Mouse (Mus musculus) limb, embryonic 13.5 days (tissue): ENCODE measurements around the gene Noto. TPM values are rescaled to one million over a fixed set of nuclear protein-coding genes. Genes with fewer than 3 reads are reported as not detected.

Source experiments
- ATAC-seq: fragments of 200-750 bp; cut with Nextera tagmentation; 2 replicates; pipeline ENCODE4 v1.8.0; 2017; ENCODE audit warnings: low read depth, moderate number of reproducible peaks, moderate TSS enrichment; ENCODE audit not compliant: low FRiP score
- H3K27ac ChIP-seq: fragments of 300-500 bp; sonication (generic); 2 replicates; pipeline ENCODE4 v1.5.1; 2015; ENCODE audit warnings: inconsistent platforms, mild to moderate bottlenecking, moderate library complexity
- H3K27me3 ChIP-seq: fragments of 300-500 bp; sonication (generic); 2 replicates; pipeline ENCODE4 v1.6.1; 2015; ENCODE audit warnings: mild to moderate bottlenecking, inconsistent platforms
- H3K36me3 ChIP-seq: fragments of 300-500 bp; sonication (generic); 2 replicates; pipeline ENCODE4 v1.6.1; 2015; ENCODE audit warnings: inconsistent platforms, mild to moderate bottlenecking, moderate library complexity
- H3K4me1 ChIP-seq: fragments of 300-500 bp; sonication (generic); 2 replicates; pipeline ENCODE4 v1.6.1; 2015; ENCODE audit warnings: inconsistent platforms
- H3K4me2 ChIP-seq: fragments of 300-500 bp; sonication (generic); replicated peaks from 2 replicates; pipeline ENCODE4 v1.6.1; 2015; ENCODE audit warnings: inconsistent platforms, mild to moderate bottlenecking, moderate library complexity
- H3K4me3 ChIP-seq: fragments of 300-500 bp; sonication (generic); 2 replicates; pipeline ENCODE4 v1.5.1; 2015; ENCODE audit warnings: moderate library complexity, mild to moderate bottlenecking, inconsistent platforms
- H3K9ac ChIP-seq: fragments of 300-500 bp; sonication (generic); 2 replicates; pipeline ENCODE4 v1.6.1; 2015; ENCODE audit warnings: mild to moderate bottlenecking, inconsistent platforms
- H3K9me3 ChIP-seq: fragments of 300-500 bp; sonication (generic); 2 replicates; pipeline ENCODE4 v1.6.1; 2016; ENCODE audit warnings: inconsistent platforms
- WGBS: fragments of 180-500 bp; shearing (Covaris S2); methylation state at CpG from one replicate; pipeline ENCODE4 v1.1.7; 2015; 5-methylcytosine and 5-hydroxymethylcytosine counted together
- polyA plus RNA-seq: library from polyadenylated mRNA; unstranded; fragments of >200 nt; fragmentation: Nextera tagmentation; extraction: Ambion mirVana; gene quantifications from 2 replicates; pipeline ENCODE4 v1.2.1, GENCODE M21; 2015

Gene Noto
- not detected in 2 replicates for polyA plus RNA-seq

- ATAC-seq = no peak
- Histone ChIP-seq H3K27me3 (peaks cover 60% of the 10 kb centered on the region), H3K36me3 (no peaks in the 10 kb centered on the region), H3K27ac (no peak within 1 kb of the TSS), H3K4me3 (peak within 1 kb of the TSS; percentile 7; the same call in 1 of the 2 replicates), H3K4me1 (peaks cover 8% of the 10 kb centered on the region), H3K9me3 (no peaks in the 10 kb centered on the region), H3K4me2 (peak within 1 kb of the TSS; percentile 41), H3K9ac (no peak within 1 kb of the TSS)
- 11% methylated on average over 28 of the region's 28 CpGs for WGBS
These were observed at the start of gene Noto for GRCm38 (mm10) chr6:85423836-85424379. Gene Noto (plus strand): TSS chr6:85423886.

GRCm38 (mm10) chr6:85373951-85374733, 49.5 kb upstream of the Noto start, which contains the start of gene Rab11fip5:
Gene Rab11fip5 (minus strand): TSS chr6:85374634.
- H3K4me1 ChIP-seq = peaks cover 53% of the 10 kb centered on the region
- H3K27ac ChIP-seq = peak within 1 kb of the TSS; percentile 61; the same call in 1 of the 2 replicates
- H3K4me3 ChIP-seq = peak within 1 kb of the TSS; percentile 86
- no peaks in the 10 kb centered on the region for H3K9me3 ChIP-seq
- peak within 1 kb of the TSS; percentile 89 for H3K9ac ChIP-seq
- ATAC-seq = peak; percentile 1; the same call in 1 of the 2 replicates
- H3K4me2 ChIP-seq = peak within 1 kb of the TSS; percentile 87
- H3K27me3 ChIP-seq = no peaks in the 10 kb centered on the region
- WGBS = 1% methylated on average over 76 of the region's 80 CpGs
- 0 out of 2 replicates have a peak, but pooled peaks cover 5% of the 10 kb centered on the region for H3K36me3 ChIP-seq

GRCm38 (mm10) chr6:85374734-85375114, 49.0 kb upstream of the Noto start:
- 0% methylated on average over 19 of the region's 19 CpGs for WGBS
- ATAC-seq = peak; percentile 97
- H3K9ac ChIP-seq = peak overlapping the region; percentile 89

GRCm38 (mm10) chr6:85377066-85377734, 46.5 kb upstream of the Noto start:
- no peak overlapping the region for H3K27ac ChIP-seq
- no peaks in the 10 kb centered on the region for H3K27me3 ChIP-seq
- no peak for ATAC-seq
- no peak overlapping the region for H3K9ac ChIP-seq
- H3K4me3 ChIP-seq = no peak overlapping the region
- no peak overlapping the region for H3K4me2 ChIP-seq
- H3K4me1 ChIP-seq = peaks cover 33% of the 10 kb centered on the region
- H3K36me3 ChIP-seq = no peaks in the 10 kb centered on the region
- no peaks in the 10 kb centered on the region for H3K9me3 ChIP-seq
- 83% methylated on average over 4 of the region's 4 CpGs for whole genome bisulfite sequencing

More at GRCm38 (mm10) chr6:85374734-85375114, 49.0 kb upstream of the Noto start:
- peaks cover 47% of the 10 kb centered on the region for H3K4me1 ChIP-seq
- peak overlapping the region; percentile 87 for H3K4me2 ChIP-seq
- peak overlapping the region; percentile 86 for H3K4me3 ChIP-seq
- H3K9me3 ChIP-seq = no peaks in the 10 kb centered on the region
- 0 out of 2 replicates have a peak, but pooled peaks cover 5% of the 10 kb centered on the region for H3K36me3 ChIP-seq
- no peak overlapping the region; the same call in 1 of the 2 replicates for H3K27ac ChIP-seq
- H3K27me3 ChIP-seq = no peaks in the 10 kb centered on the region

GRCm38 (mm10) chr6:85377876-85378275, 45.8 kb upstream of the Noto start:
- H3K4me3 ChIP-seq = no peak overlapping the region
- H3K4me1 ChIP-seq = peaks cover 26% of the 10 kb centered on the region
- H3K36me3 ChIP-seq = no peaks in the 10 kb centered on the region
- H3K27ac ChIP-seq = no peak overlapping the region
- no peaks in the 10 kb centered on the region for H3K27me3 ChIP-seq
- no peak for ATAC-seq
- WGBS = 44% methylated on average over 5 of the region's 5 CpGs
- no peak overlapping the region for H3K9ac ChIP-seq
- no peaks in the 10 kb centered on the region for H3K9me3 ChIP-seq
- H3K4me2 ChIP-seq = no peak overlapping the region

GRCm38 (mm10) chr6:85378629-85379028, 45.1 kb upstream of the Noto start:
- no peaks in the 10 kb centered on the region for H3K36me3 ChIP-seq
- no peak overlapping the region for H3K4me2 ChIP-seq
- WGBS = 49% methylated on average over 8 of the region's 8 CpGs
- no peak overlapping the region for H3K4me3 ChIP-seq
- H3K9ac ChIP-seq = no peak overlapping the region
- peaks cover 19% of the 10 kb centered on the region for H3K4me1 ChIP-seq
- no peak overlapping the region for H3K27ac ChIP-seq
- no peaks in the 10 kb centered on the region for H3K9me3 ChIP-seq
- H3K27me3 ChIP-seq = no peaks in the 10 kb centered on the region
- no peak for ATAC-seq

- no peaks in the 10 kb centered on the region for H3K27me3 ChIP-seq
- H3K27ac ChIP-seq = no peak overlapping the region
- 27% methylated on average over 10 of the region's 10 CpGs for WGBS
- ATAC-seq = peak; percentile 82
- peak overlapping the region; percentile 45 for H3K4me2 ChIP-seq
- no peak overlapping the region for H3K9ac ChIP-seq
- H3K36me3 ChIP-seq = no peaks in the 10 kb centered on the region
- no peaks in the 10 kb centered on the region for H3K9me3 ChIP-seq
- H3K4me1 ChIP-seq = peaks cover 17% of the 10 kb centered on the region
- H3K4me3 ChIP-seq = no peak overlapping the region
These were observed 43.3 kb upstream of the Noto start for GRCm38 (mm10) chr6:85380201-85380900.

GRCm38 (mm10) chr6:85380901-85381647, 42.6 kb upstream of the Noto start:
- Histone ChIP-seq H3K9me3 (no peaks in the 10 kb centered on the region), H3K9ac (no peak overlapping the region), H3K36me3 (no peaks in the 10 kb centered on the region), H3K4me3 (no peak overlapping the region), H3K4me1 (peaks cover 17% of the 10 kb centered on the region), H3K27me3 (peaks cover 5% of the 10 kb centered on the region), H3K27ac (no peak overlapping the region), H3K4me2 (peak overlapping the region; percentile 45)
- WGBS = 25% methylated on average over 17 of the region's 17 CpGs
- ATAC-seq = 0 out of 2 replicates have a peak, but pooled peaks have one; percentile 6

- no peak overlapping the region for H3K27ac ChIP-seq
- 83% methylated on average over 10 of the region's 10 CpGs for WGBS
- H3K36me3 ChIP-seq = no peaks in the 10 kb centered on the region
- H3K4me2 ChIP-seq = no peak overlapping the region
- peaks cover 17% of the 10 kb centered on the region for H3K4me1 ChIP-seq
- no peak for ATAC-seq
- peaks cover 11% of the 10 kb centered on the region for H3K27me3 ChIP-seq
- H3K9me3 ChIP-seq = no peaks in the 10 kb centered on the region
- no peak overlapping the region for H3K9ac ChIP-seq
- no peak overlapping the region for H3K4me3 ChIP-seq
These were observed 42.1 kb upstream of the Noto start for GRCm38 (mm10) chr6:85381648-85382020.

GRCm38 (mm10) chr6:85382791-85383190, 40.9 kb upstream of the Noto start:
- no peak overlapping the region for H3K9ac ChIP-seq
- H3K4me2 ChIP-seq = no peak overlapping the region
- H3K4me1 ChIP-seq = peaks cover 17% of the 10 kb centered on the region
- no peak for ATAC-seq
- no peak overlapping the region for H3K4me3 ChIP-seq
- 75% methylated on average over 2 of the region's 2 CpGs for WGBS
- no peaks in the 10 kb centered on the region for H3K36me3 ChIP-seq
- peaks cover 13% of the 10 kb centered on the region for H3K27me3 ChIP-seq
- H3K27ac ChIP-seq = no peak overlapping the region
- no peaks in the 10 kb centered on the region for H3K9me3 ChIP-seq

GRCm38 (mm10) chr6:85388608-85389007, 35.1 kb upstream of the Noto start:
- no peak overlapping the region for H3K4me3 ChIP-seq
- no peaks in the 10 kb centered on the region for H3K4me1 ChIP-seq
- WGBS = 77% methylated on average over 5 of the region's 5 CpGs
- H3K9me3 ChIP-seq = no peaks in the 10 kb centered on the region
- no peak for ATAC-seq
- H3K27me3 ChIP-seq = peaks cover 25% of the 10 kb centered on the region
- no peak overlapping the region for H3K4me2 ChIP-seq
- H3K36me3 ChIP-seq = no peaks in the 10 kb centered on the region
- H3K9ac ChIP-seq = no peak overlapping the region
- H3K27ac ChIP-seq = no peak overlapping the region
